Mouse (Mus musculus) forebrain, embryonic 16.5 days (tissue): Measurements from ENCODE around the gene Spred1. TPM values are rescaled to one million over a fixed set of nuclear protein-coding genes. Genes with fewer than 3 reads are reported as not detected.

ENCODE experiments used
- ATAC-seq: fragments of 200-750 bp; cut with Nextera tagmentation; 2 replicates; pipeline ENCODE4 v1.8.0; 2017; ENCODE audit warnings: mild to moderate bottlenecking, moderate library complexity
- H3K27ac ChIP-seq: fragments of 300-500 bp; sonication (generic); 2 replicates; pipeline ENCODE4 v1.5.1; 2014; ENCODE audit warnings: low read length, control low read depth
- H3K27me3 ChIP-seq: fragments of 300-500 bp; sonication (generic); replicated peaks from 2 replicates; pipeline ENCODE4 v1.6.1; 2014; ENCODE audit warnings: low read length; ENCODE audit not compliant: control insufficient read depth, insufficient read depth
- H3K36me3 ChIP-seq: fragments of 300-500 bp; sonication (generic); 2 replicates; pipeline ENCODE4 v1.6.1; 2014; ENCODE audit not compliant: control insufficient read depth, insufficient read depth
- H3K4me1 ChIP-seq: fragments of 300-500 bp; sonication (generic); replicated peaks from 2 replicates; pipeline ENCODE4 v1.6.1; 2014; ENCODE audit warnings: low read length; ENCODE audit not compliant: control insufficient read depth, insufficient read depth
- H3K4me2 ChIP-seq: fragments of 300-500 bp; sonication (generic); 2 replicates; pipeline ENCODE4 v1.6.1; 2014; ENCODE audit warnings: mild to moderate bottlenecking, low read length, control low read depth
- H3K4me3 ChIP-seq: fragments of 300-500 bp; sonication (generic); replicated peaks from 2 replicates; pipeline ENCODE4 v1.5.1; 2014; ENCODE audit warnings: mild to moderate bottlenecking, low read length, control low read depth
- H3K9ac ChIP-seq: fragments of 300-500 bp; sonication (generic); replicated peaks from 2 replicates; pipeline ENCODE4 v1.6.1; 2014; ENCODE audit warnings: low read depth, low read length, control low read depth
- H3K9me3 ChIP-seq: fragments of 300-500 bp; sonication (generic); 2 replicates; pipeline ENCODE4 v1.6.1; 2016; ENCODE audit warnings: low read length; ENCODE audit not compliant: control insufficient read depth
- WGBS: fragments of 180-500 bp; shearing (Covaris S2); extraction: QIAGEN DNeasy Blood & Tissue Kit; methylation state at CpG from one replicate; pipeline ENCODE4 v1.1.7; 2014; 5-methylcytosine and 5-hydroxymethylcytosine counted together
- polyA plus RNA-seq: library from polyadenylated mRNA; unstranded; fragments of >200 nt; fragmentation: Nextera tagmentation; extraction: Ambion mirVana; gene quantifications from 2 replicates; pipeline ENCODE4 v1.2.1, GENCODE M21; 2015

Gene Spred1
- polyA plus RNA-seq, 1 experiment from 2014 or later: 8.2 TPM

DNA sequence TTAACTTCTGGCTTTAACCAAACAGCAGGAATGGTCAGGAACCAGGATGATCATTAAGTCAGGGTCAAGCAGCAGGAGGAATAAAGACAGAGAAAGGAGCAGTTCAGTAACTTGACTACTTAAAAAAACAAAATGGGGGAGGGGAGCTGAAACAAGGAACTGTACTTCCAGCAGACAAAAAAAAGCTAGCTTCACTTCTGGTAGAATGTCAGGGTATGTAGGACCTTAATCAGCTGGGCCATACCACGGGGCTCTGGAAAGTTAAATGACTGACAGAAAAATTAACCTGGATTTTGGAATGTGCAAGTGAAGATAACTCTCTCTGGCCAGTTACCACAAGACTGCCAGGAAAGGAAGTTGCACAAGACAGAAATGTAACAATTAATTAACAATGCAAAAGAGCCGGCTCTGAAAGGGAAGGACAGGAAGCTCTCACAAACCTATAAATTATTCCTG, 28.2 kb upstream of the Spred1 start:
- H3K27me3 ChIP-seq: no peaks in the 10 kb centered on the region
- H3K27ac ChIP-seq: no peak overlapping the region
- H3K4me2 ChIP-seq: no peak overlapping the region
- no peak overlapping the region for H3K9ac ChIP-seq
- no peaks in the 10 kb centered on the region for H3K4me1 ChIP-seq
- no peak for ATAC-seq
- H3K36me3 ChIP-seq: no peaks in the 10 kb centered on the region
- no peaks in the 10 kb centered on the region for H3K9me3 ChIP-seq
- H3K4me3 ChIP-seq: no peak overlapping the region
- WGBS: 75% methylated on average over 2 of the region's 2 CpGs

DNA sequence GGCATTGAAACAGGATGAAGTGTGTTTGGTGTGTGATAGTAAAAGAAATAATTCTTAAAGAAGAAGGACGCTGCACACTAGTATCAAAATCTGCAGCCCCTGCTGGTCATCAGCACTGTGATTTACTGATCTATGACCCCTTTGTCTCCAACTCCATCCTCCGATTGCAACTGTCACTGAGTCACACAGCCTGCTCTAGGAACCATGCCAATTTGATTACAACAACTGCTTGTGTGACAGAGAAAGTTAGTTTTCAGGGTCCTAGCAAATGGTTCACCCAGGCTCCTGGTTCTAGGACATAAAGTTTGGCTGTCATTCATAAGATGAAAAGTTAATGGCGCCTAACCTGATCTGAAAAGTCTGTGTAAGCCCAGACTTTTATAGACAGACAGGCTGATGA, 25.7 kb upstream of the Spred1 start:
- no peak overlapping the region for H3K4me3 ChIP-seq
- no peak overlapping the region for H3K27ac ChIP-seq
- no peak overlapping the region for H3K4me2 ChIP-seq
- WGBS: 59% methylated on average over 3 of the region's 3 CpGs
- H3K9ac ChIP-seq: no peak overlapping the region
- no peak for ATAC-seq
- no peaks in the 10 kb centered on the region for H3K36me3 ChIP-seq
- H3K9me3 ChIP-seq: no peaks in the 10 kb centered on the region
- H3K27me3 ChIP-seq: no peaks in the 10 kb centered on the region
- H3K4me1 ChIP-seq: no peaks in the 10 kb centered on the region

- no peak overlapping the region for H3K27ac ChIP-seq
- no peak overlapping the region for H3K4me2 ChIP-seq
- H3K9me3 ChIP-seq: no peaks in the 10 kb centered on the region
- no peaks in the 10 kb centered on the region for H3K4me1 ChIP-seq
- no peak overlapping the region for H3K9ac ChIP-seq
- H3K36me3 ChIP-seq: no peaks in the 10 kb centered on the region
- no peak for ATAC-seq
- H3K27me3 ChIP-seq: no peaks in the 10 kb centered on the region
- WGBS: 70% methylated on average over 5 of the region's 5 CpGs
- H3K4me3 ChIP-seq: no peak overlapping the region
Measured at GRCm38 (mm10) chr2:117097305-117097704, 23.9 kb upstream of the Spred1 start.

DNA sequence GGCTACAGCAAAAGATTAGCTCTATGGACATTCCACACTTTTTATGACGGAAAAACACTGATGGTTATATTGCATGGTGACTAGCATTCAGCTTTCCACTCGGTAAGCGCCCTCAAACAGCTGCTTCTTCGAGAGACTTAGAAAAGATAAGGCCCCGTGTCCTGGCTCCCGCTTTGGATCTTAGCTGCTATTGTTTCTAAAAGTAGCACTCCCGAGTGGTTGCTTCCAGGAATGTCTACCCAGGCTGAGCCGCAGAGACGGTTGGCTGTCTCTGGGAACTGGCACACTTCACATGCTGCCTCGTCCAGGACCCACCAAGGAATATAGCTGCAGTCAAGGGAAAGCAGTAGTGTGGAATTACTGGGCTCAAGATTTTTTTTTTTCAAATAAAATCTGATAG, 21.9 kb upstream of the Spred1 start:
- H3K27ac ChIP-seq: no peak overlapping the region
- H3K27me3 ChIP-seq: no peaks in the 10 kb centered on the region
- no peak overlapping the region for H3K4me2 ChIP-seq
- no peaks in the 10 kb centered on the region for H3K36me3 ChIP-seq
- H3K4me3 ChIP-seq: no peak overlapping the region
- no peak overlapping the region for H3K9ac ChIP-seq
- H3K9me3 ChIP-seq: no peaks in the 10 kb centered on the region
- WGBS: 48% methylated on average over 10 of the region's 10 CpGs
- ATAC-seq: no peak
- no peaks in the 10 kb centered on the region; the same call in 1 of the 2 replicates for H3K4me1 ChIP-seq

GRCm38 (mm10) chr2:117103461-117103860, 17.7 kb upstream of the Spred1 start:
- ATAC-seq: no peak
- Histone ChIP-seq H3K4me1 (no peaks in the 10 kb centered on the region; the same call in 1 of the 2 replicates), H3K4me2 (no peak overlapping the region), H3K27ac (no peak overlapping the region), H3K4me3 (no peak overlapping the region), H3K36me3 (no peaks in the 10 kb centered on the region), H3K27me3 (no peaks in the 10 kb centered on the region), H3K9me3 (no peaks in the 10 kb centered on the region), H3K9ac (no peak overlapping the region)
- 6% methylated on average over 4 of the region's 4 CpGs for WGBS

GRCm38 (mm10) chr2:117105407-117105806, 15.8 kb upstream of the Spred1 start:
- no peaks in the 10 kb centered on the region for H3K9me3 ChIP-seq

GRCm38 (mm10) chr2:117108059-117108458, 13.1 kb upstream of the Spred1 start:
- 51% methylated on average over 4 of the region's 4 CpGs for WGBS
- H3K9me3 ChIP-seq: no peaks in the 10 kb centered on the region
- no peak for ATAC-seq

More at GRCm38 (mm10) chr2:117105407-117105806, 15.8 kb upstream of the Spred1 start:
- no peaks in the 10 kb centered on the region; the same call in 1 of the 2 replicates for H3K4me1 ChIP-seq
- no peak overlapping the region for H3K27ac ChIP-seq
- WGBS: 78% methylated on average over 7 of the region's 7 CpGs
- no peak overlapping the region for H3K9ac ChIP-seq
- H3K4me2 ChIP-seq: no peak overlapping the region
- no peak for ATAC-seq
- no peaks in the 10 kb centered on the region for H3K27me3 ChIP-seq
- H3K36me3 ChIP-seq: no peaks in the 10 kb centered on the region
- no peak overlapping the region for H3K4me3 ChIP-seq

GRCm38 (mm10) chr2:117109296-117109695, 11.9 kb upstream of the Spred1 start:
- no peak overlapping the region for H3K4me3 ChIP-seq
- H3K36me3 ChIP-seq: no peaks in the 10 kb centered on the region
- no peaks in the 10 kb centered on the region for H3K4me1 ChIP-seq
- H3K27ac ChIP-seq: no peak overlapping the region
- ATAC-seq: no peak
- H3K4me2 ChIP-seq: no peak overlapping the region
- H3K9ac ChIP-seq: no peak overlapping the region
- no peaks in the 10 kb centered on the region for H3K9me3 ChIP-seq
- 74% methylated on average over 2 of the region's 2 CpGs for WGBS
- no peaks in the 10 kb centered on the region for H3K27me3 ChIP-seq

More at GRCm38 (mm10) chr2:117108059-117108458, 13.1 kb upstream of the Spred1 start:
- Histone ChIP-seq H3K27ac (no peak overlapping the region), H3K4me1 (no peaks in the 10 kb centered on the region; the same call in 1 of the 2 replicates), H3K4me2 (no peak overlapping the region), H3K36me3 (no peaks in the 10 kb centered on the region), H3K27me3 (no peaks in the 10 kb centered on the region), H3K9ac (no peak overlapping the region), H3K4me3 (no peak overlapping the region)

DNA sequence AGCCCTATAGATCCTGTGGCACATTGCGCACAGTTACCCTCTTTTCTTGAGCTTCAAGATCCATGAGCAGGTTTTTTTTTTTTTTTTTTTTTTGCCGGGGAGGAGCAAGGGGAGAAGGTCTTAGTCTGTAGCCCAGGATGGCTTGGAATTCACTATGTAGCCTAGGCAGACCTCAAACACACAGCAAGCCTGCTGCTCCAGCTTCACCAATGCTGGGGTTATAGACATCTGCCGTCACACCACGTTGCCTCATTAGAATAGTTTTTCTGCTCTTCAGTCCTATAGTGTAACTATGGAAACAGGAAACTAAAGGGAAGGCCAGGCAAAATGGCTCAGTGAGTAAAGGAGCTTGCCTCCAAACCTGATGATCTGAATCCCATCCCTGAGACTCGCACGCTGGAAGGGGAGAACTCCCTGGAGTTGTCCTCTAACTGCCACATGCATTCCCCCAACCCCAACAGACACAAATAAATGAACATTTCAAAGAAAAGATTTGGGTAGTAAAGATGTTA, 10.8 kb upstream of the Spred1 start:
- Histone ChIP-seq H3K27ac (no peak overlapping the region), H3K36me3 (no peaks in the 10 kb centered on the region), H3K4me3 (no peak overlapping the region), H3K4me2 (no peak overlapping the region), H3K9ac (no peak overlapping the region), H3K4me1 (no peaks in the 10 kb centered on the region), H3K9me3 (no peaks in the 10 kb centered on the region), H3K27me3 (no peaks in the 10 kb centered on the region)
- ATAC-seq: no peak
- WGBS: 60% methylated on average over 5 of the region's 6 CpGs

- WGBS: 68% methylated on average over 2 of the region's 2 CpGs
Measured at GRCm38 (mm10) chr2:117113262-117113661, 7.9 kb upstream of the Spred1 start.

More at GRCm38 (mm10) chr2:117113262-117113661, 7.9 kb upstream of the Spred1 start:
- no peaks in the 10 kb centered on the region for H3K27me3 ChIP-seq
- no peaks in the 10 kb centered on the region for H3K9me3 ChIP-seq
- H3K9ac ChIP-seq: no peak overlapping the region
- no peak for ATAC-seq
- H3K36me3 ChIP-seq: no peaks in the 10 kb centered on the region
- H3K4me3 ChIP-seq: no peak overlapping the region
- no peak overlapping the region for H3K27ac ChIP-seq
- H3K4me2 ChIP-seq: no peak overlapping the region
- no peaks in the 10 kb centered on the region for H3K4me1 ChIP-seq
